ENCODE assay signal across 9 mouse cellular contexts in genomic region chr5:100663854-100664253, GRCm38 (mm10). TPM values are rescaled to one million over a fixed set of nuclear protein-coding genes. Genes with fewer than 3 reads are reported as not detected.
DNase-seq lines count a peak whose midpoint lies in the region; ATAC-seq and TF ChIP-seq lines count a peak whose summit lies in the region.
"Had no signal": no experiment of that assay in that cellular context is flagged by ENCODE, and none has a peak within 500 bp of the region (broad histone marks: within the 10 kb centered on the region; RNA-seq: fewer than 3 reads in every experiment).

No protein-coding gene starts in this region.

- H3K4me1 ChIP-seq in cerebellum, adult 2 months (ENCODE audit: control insufficient read depth, insufficient read depth, low read length): no peaks in the 10 kb centered on the region
- H3K4me1 ChIP-seq in stomach, postnatal 0 days (replicated peaks; ENCODE audit: control insufficient read depth, insufficient read depth): no peaks in the 10 kb centered on the region
- H3K4me1 ChIP-seq in forebrain, embryonic 13.5 days: no peaks in the 10 kb centered on the region
- H3K4me1 ChIP-seq: heart, embryonic 15.5 days had no signal

- H3K4me2 ChIP-seq in stomach, postnatal 0 days (replicated peaks; ENCODE audit: low read depth): no peak overlapping the region
- H3K4me2 ChIP-seq in forebrain, embryonic 13.5 days: no peak overlapping the region
- H3K4me2 ChIP-seq: heart, embryonic 15.5 days had no signal

- ATAC-seq in cerebellum, adult (ENCODE audit: insufficient number of reproducible peaks, low FRiP score, low TSS enrichment): no peak
- ATAC-seq in granulocyte monocyte progenitor cell, adult 5-6 weeks (replicated peaks; ENCODE audit: poor library complexity, severe bottlenecking): peak; percentile 36
- ATAC-seq in stomach, postnatal 0 days (ENCODE audit: low FRiP score, low TSS enrichment): peak; percentile 46
- no peak for ATAC-seq in forebrain, embryonic 13.5 days

- H3K9me3 ChIP-seq in stomach, postnatal 0 days (ENCODE audit: control insufficient read depth, low read length): no peaks in the 10 kb centered on the region
- no peaks in the 10 kb centered on the region for H3K9me3 ChIP-seq in forebrain, embryonic 13.5 days (replicated peaks)
- H3K9me3 ChIP-seq: heart, embryonic 15.5 days had no signal

- no peak overlapping the region for H3K9ac ChIP-seq in stomach, postnatal 0 days (ENCODE audit: low read length)
- H3K9ac ChIP-seq in forebrain, embryonic 13.5 days: no peak overlapping the region
- H3K9ac ChIP-seq: heart, embryonic 15.5 days had no signal

- peaks cover 9% of the 10 kb centered on the region for H3K36me3 ChIP-seq in stomach, postnatal 0 days (ENCODE audit: control insufficient read depth, insufficient read depth, low read length)
- peaks cover 68% of the 10 kb centered on the region for H3K36me3 ChIP-seq in forebrain, embryonic 13.5 days (ENCODE audit: poor library complexity, severe bottlenecking)

- no peak for TF ChIP-seq POLR2A in cerebellum, adult 2 months (IDR thresholded peaks at IDR 0.05; ENCODE audit: borderline replicate concordance, insufficient read depth, low read length)

- H3K27me3 ChIP-seq in cerebellum, adult 2 months (ENCODE audit: control insufficient read depth, insufficient read depth, low read length): no peaks in the 10 kb centered on the region
- no peaks in the 10 kb centered on the region for H3K27me3 ChIP-seq in stomach, postnatal 0 days (ENCODE audit: control insufficient read depth, insufficient read depth, low read length)
- H3K27me3 ChIP-seq in forebrain, embryonic 13.5 days: no peaks in the 10 kb centered on the region
- H3K27me3 ChIP-seq: heart, embryonic 15.5 days had no signal

- TF ChIP-seq EP300 in stomach, postnatal 0 days (optimal IDR thresholded peaks at IDR 0.05): no peak

- no peak overlapping the region for H3K4me3 ChIP-seq in cerebellum, adult 2 months (replicated peaks; ENCODE audit: insufficient read depth, low read depth, low read length)
- H3K4me3 ChIP-seq in stomach, postnatal 0 days (ENCODE audit: low read depth, low read length): no peak overlapping the region
- H3K4me3 ChIP-seq in forebrain, embryonic 13.5 days: no peak overlapping the region
- H3K4me3 ChIP-seq: heart, embryonic 15.5 days had no signal

- 49% methylated on average over 5 of the region's 5 CpGs for WGBS in cerebellum, adult 2 months
- WGBS in stomach, postnatal 0 days: 39% methylated on average over 5 of the region's 5 CpGs
- WGBS in forebrain, embryonic 13.5 days: 57% methylated on average over 5 of the region's 5 CpGs

- DNase-seq in cerebellum, adult 2 months: peak in 1 of 2 experiments; percentile 18
- DNase-seq in testis, postnatal 10 days (ENCODE audit: low spot score): peak; percentile 59
- no peak for DNase-seq in testis, postnatal 14 days (ENCODE audit: low spot score)
- peak; percentile 39 to 50 for DNase-seq in lung, adult 18-20 months
- DNase-seq in stomach, postnatal 0 days (ENCODE audit: low spot score): peak; percentile 49

- no peak overlapping the region for H3K27ac ChIP-seq in cerebellum, adult 2 months (ENCODE audit: insufficient read depth, low read length)
- no peak overlapping the region for H3K27ac ChIP-seq in stomach, postnatal 0 days (replicated peaks)
- H3K27ac ChIP-seq in forebrain, embryonic 13.5 days: no peak overlapping the region
- H3K27ac ChIP-seq: heart, embryonic 15.5 days had no signal

- peak; percentile 28; the same call in 1 of the 2 replicates for TF ChIP-seq CTCF in cerebellum, adult 2 months (IDR thresholded peaks at IDR 0.05; ENCODE audit: borderline replicate concordance, insufficient read depth, low read depth, low read length)
- TF ChIP-seq CTCF in stomach, postnatal 0 days (IDR thresholded peaks at IDR 0.05; ENCODE audit: low read depth): peak; percentile 98

RNA-seq across cellular contexts. Expression of gene Coq2, which starts 11.1 kb away (rescaled TPM):
- 108 and 112 TPM in 2 replicates for polyA plus RNA-seq in cerebellum, adult 2 months (2012; rRNA removed)
- 59.5 and 65.8 TPM in 2 replicates for total RNA-seq in granulocyte monocyte progenitor cell, adult 5-6 weeks (2014; fragmentation: Nextera tagmentation)
- total RNA-seq in granulocyte monocyte progenitor cell, adult 5-6 weeks (2017): 41.8 and 47.5 TPM in 2 replicates
- polyA plus RNA-seq in stomach, postnatal 0 days (2015; fragmentation: Nextera tagmentation; extraction: Ambion mirVana): 52.1 and 52.3 TPM in 2 replicates
- 42.7 and 43.6 TPM in 2 replicates for polyA plus RNA-seq in forebrain, embryonic 13.5 days (2015; fragmentation: Nextera tagmentation; extraction: Ambion mirVana)

RNA-seq across cellular contexts. Expression of gene Hpse, which starts 55.7 kb away (rescaled TPM):
- 0.35 and 0.67 TPM in 2 replicates for polyA plus RNA-seq in cerebellum, adult 2 months (2012; rRNA removed)
- 23.0 and 26.6 TPM in 2 replicates for total RNA-seq in granulocyte monocyte progenitor cell, adult 5-6 weeks (2014; fragmentation: Nextera tagmentation)
- total RNA-seq in granulocyte monocyte progenitor cell, adult 5-6 weeks (2017): 27.7 and 30.3 TPM in 2 replicates
- 17.3 and 17.6 TPM in 2 replicates for polyA plus RNA-seq in stomach, postnatal 0 days (2015; fragmentation: Nextera tagmentation; extraction: Ambion mirVana)
- 0.25 and 0.49 TPM in 2 replicates for polyA plus RNA-seq in forebrain, embryonic 13.5 days (2015; fragmentation: Nextera tagmentation; extraction: Ambion mirVana)

Comparison
In these comparisons a context has a peak if more than half of its experiments do, and no peak if none do; other contexts are left out.
1. ATAC-seq: peak in granulocyte monocyte progenitor cell, adult 5-6 weeks (single experiment) and stomach, postnatal 0 days (single experiment); none in cerebellum, adult (single experiment) and forebrain, embryonic 13.5 days (single experiment).
2. RNA of gene Hpse, which starts 55.7 kb away (polyA plus RNA-seq): 17.3 to 17.6 TPM in stomach, postnatal 0 days; 0.35 to 0.67 TPM in cerebellum, adult 2 months and 0.25 to 0.49 TPM in forebrain, embryonic 13.5 days; every median in the first group is over 10 times any median in the second.